Mouse (Mus musculus) neural tube, embryonic 12.5 days (tissue): ENCODE results near the gene Rbm5. TPM values are rescaled to one million over a fixed set of nuclear protein-coding genes. Genes with fewer than 3 reads are reported as not detected.
A peak's percentile ranks its signal among the peaks of the same experiment; 100 is the strongest.

Source experiments
- ATAC-seq: fragments of 200-750 bp; cut with Nextera tagmentation; 2 replicates; pipeline ENCODE4 v1.8.0; 2017; ENCODE audit warnings: low read depth, mild to moderate bottlenecking, moderate TSS enrichment, moderate library complexity; ENCODE audit not compliant: low FRiP score
- H3K27ac ChIP-seq: fragments of 300-500 bp; sonication (generic); 2 replicates; pipeline ENCODE4 v1.5.1; 2016
- H3K27me3 ChIP-seq: fragments of 300-500 bp; sonication (generic); replicated peaks from 2 replicates; pipeline ENCODE4 v1.6.1; 2016; ENCODE audit warnings: mild to moderate bottlenecking
- H3K36me3 ChIP-seq: fragments of 300-500 bp; sonication (generic); 2 replicates; pipeline ENCODE4 v1.6.1; 2016; ENCODE audit warnings: mild to moderate bottlenecking
- H3K4me1 ChIP-seq: fragments of 300-500 bp; sonication (generic); 2 replicates; pipeline ENCODE4 v1.6.1; 2016
- H3K4me2 ChIP-seq: fragments of 300-500 bp; sonication (generic); replicated peaks from 2 replicates; pipeline ENCODE4 v1.6.1; 2016; ENCODE audit warnings: mild to moderate bottlenecking
- H3K4me3 ChIP-seq: fragments of 300-500 bp; sonication (generic); 2 replicates; pipeline ENCODE4 v1.5.1; 2016
- H3K9ac ChIP-seq: fragments of 300-500 bp; sonication (generic); 2 replicates; pipeline ENCODE4 v1.6.1; 2016; ENCODE audit warnings: mild to moderate bottlenecking
- H3K9me3 ChIP-seq: fragments of 300-500 bp; sonication (generic); 2 replicates; pipeline ENCODE4 v1.6.1; 2016; ENCODE audit warnings: mild to moderate bottlenecking
- WGBS: fragments of 180-500 bp; shearing (Covaris S2); methylation state at CpG from one replicate; pipeline ENCODE4 v1.1.7; 2016; 5-methylcytosine and 5-hydroxymethylcytosine counted together
- polyA plus RNA-seq: library from polyadenylated mRNA; unstranded; fragments of >200 nt; fragmentation: Nextera tagmentation; extraction: Ambion mirVana; gene quantifications from 2 replicates; pipeline ENCODE4 v1.2.1, GENCODE M21; 2016

Rbm5 gene
- polyA plus RNA-seq, 1 experiment from 2014 or later, result 231 TPM

- no peak for ATAC-seq
- Histone ChIP-seq H3K4me3 (no peak overlapping the region), H3K9ac (no peak overlapping the region), H3K4me1 (peaks cover 70% of the 10 kb centered on the region), H3K9me3 (no peaks in the 10 kb centered on the region), H3K27me3 (no peaks in the 10 kb centered on the region), H3K27ac (no peak overlapping the region), H3K4me2 (no peak overlapping the region), H3K36me3 (no peaks in the 10 kb centered on the region)
- WGBS, result 48% methylated on average over 3 of the region's 3 CpGs
Measured at GRCm38 (mm10) chr9:107727041-107727440, 43.8 kb downstream of the Rbm5 start.

GRCm38 (mm10) chr9:107724796-107725195 is 46.0 kb downstream of the Rbm5 start:
- Histone ChIP-seq H3K9me3 (no peaks in the 10 kb centered on the region), H3K27ac (no peak overlapping the region), H3K4me1 (peaks cover 60% of the 10 kb centered on the region), H3K4me2 (no peak overlapping the region), H3K27me3 (no peaks in the 10 kb centered on the region), H3K36me3 (no peaks in the 10 kb centered on the region), H3K4me3 (no peak overlapping the region), H3K9ac (no peak overlapping the region)
- 97% methylated on average over 1 of the region's 1 CpGs for WGBS
- no peak for ATAC-seq

- ATAC-seq, result peak; percentile 37; the same call in 1 of the 2 replicates
- peaks cover 51% of the 10 kb centered on the region for H3K4me1 ChIP-seq
- whole genome bisulfite sequencing, result 4% methylated on average over 11 of the region's 11 CpGs
Measured at GRCm38 (mm10) chr9:107723794-107724531, 46.8 kb downstream of the Rbm5 start.

GRCm38 (mm10) chr9:107723292-107723691 is 47.5 kb downstream of the Rbm5 start:
- H3K4me3 ChIP-seq, result no peak overlapping the region
- WGBS, result 37% methylated on average over 6 of the region's 6 CpGs
- no peaks in the 10 kb centered on the region for H3K9me3 ChIP-seq
- H3K4me1 ChIP-seq, result peaks cover 45% of the 10 kb centered on the region
- H3K36me3 ChIP-seq, result no peaks in the 10 kb centered on the region
- H3K27ac ChIP-seq, result peak overlapping the region; percentile 42; the same call in 1 of the 2 replicates
- ATAC-seq, result no peak
- H3K9ac ChIP-seq, result peak overlapping the region; percentile 13; the same call in 1 of the 2 replicates
- H3K4me2 ChIP-seq, result peak overlapping the region; percentile 38
- no peaks in the 10 kb centered on the region for H3K27me3 ChIP-seq

More at GRCm38 (mm10) chr9:107723794-107724531, 46.8 kb downstream of the Rbm5 start:
- no peaks in the 10 kb centered on the region for H3K9me3 ChIP-seq
- peak overlapping the region; percentile 38 for H3K4me2 ChIP-seq
- peak overlapping the region; percentile 42; the same call in 1 of the 2 replicates for H3K27ac ChIP-seq
- H3K9ac ChIP-seq, result no peak overlapping the region
- no peak overlapping the region for H3K4me3 ChIP-seq
- no peaks in the 10 kb centered on the region for H3K36me3 ChIP-seq
- H3K27me3 ChIP-seq, result no peaks in the 10 kb centered on the region

GRCm38 (mm10) chr9:107718781-107719540 is 51.8 kb downstream of the Rbm5 start:
- Histone ChIP-seq H3K9ac (no peak overlapping the region), H3K4me1 (peaks cover 39% of the 10 kb centered on the region), H3K9me3 (no peaks in the 10 kb centered on the region), H3K36me3 (no peaks in the 10 kb centered on the region), H3K4me3 (no peak overlapping the region), H3K27me3 (0 out of 2 replicates have a peak, but pooled peaks cover 4% of the 10 kb centered on the region), H3K4me2 (no peak overlapping the region), H3K27ac (no peak overlapping the region)
- no peak for ATAC-seq
- WGBS, result 88% methylated on average over 10 of the region's 10 CpGs

- Histone ChIP-seq H3K36me3 (no peaks in the 10 kb centered on the region), H3K9me3 (no peaks in the 10 kb centered on the region), H3K9ac (no peak overlapping the region), H3K4me3 (no peak overlapping the region), H3K4me2 (no peak overlapping the region), H3K27me3 (0 out of 2 replicates have a peak, but pooled peaks cover 4% of the 10 kb centered on the region), H3K27ac (no peak overlapping the region), H3K4me1 (peaks cover 20% of the 10 kb centered on the region)
- 35% methylated on average over 6 of the region's 6 CpGs for WGBS
- no peak for ATAC-seq
Measured at GRCm38 (mm10) chr9:107716951-107717350, 53.8 kb downstream of the Rbm5 start.

GRCm38 (mm10) chr9:107715632-107716031 is 55.2 kb downstream of the Rbm5 start:
- ATAC-seq, result no peak
- 90% methylated on average over 2 of the region's 2 CpGs for WGBS
- no peak overlapping the region for H3K4me2 ChIP-seq
- peaks cover 22% of the 10 kb centered on the region for H3K4me1 ChIP-seq
- peaks cover 13% of the 10 kb centered on the region for H3K27me3 ChIP-seq
- no peaks in the 10 kb centered on the region for H3K9me3 ChIP-seq
- H3K36me3 ChIP-seq, result no peaks in the 10 kb centered on the region
- no peak overlapping the region for H3K27ac ChIP-seq
- H3K4me3 ChIP-seq, result no peak overlapping the region
- no peak overlapping the region for H3K9ac ChIP-seq

GRCm38 (mm10) chr9:107714221-107714952 is 56.4 kb downstream of the Rbm5 start:
- 17% methylated on average over 12 of the region's 12 CpGs for WGBS
- Histone ChIP-seq H3K36me3 (no peaks in the 10 kb centered on the region), H3K4me1 (peaks cover 33% of the 10 kb centered on the region), H3K4me3 (no peak overlapping the region), H3K9me3 (no peaks in the 10 kb centered on the region), H3K9ac (0 out of 2 replicates have a peak overlapping the region, but pooled peaks have one; percentile 8), H3K27ac (no peak overlapping the region), H3K27me3 (peaks cover 26% of the 10 kb centered on the region), H3K4me2 (peak overlapping the region; percentile 18)
- no peak for ATAC-seq

GRCm38 (mm10) chr9:107709697-107710483 is 60.9 kb downstream of the Rbm5 start, which contains the start of gene Sema3f:
TSS of gene Sema3f (minus strand) at chr9:107710475.
- peaks cover 57% of the 10 kb centered on the region for H3K4me1 ChIP-seq
- H3K4me2 ChIP-seq, result peak within 1 kb of the TSS; percentile 94
- H3K9me3 ChIP-seq, result no peaks in the 10 kb centered on the region
- peak; percentile 71 for ATAC-seq
- WGBS, result under 1% methylated on average over 81 of the region's 86 CpGs
- H3K27ac ChIP-seq, result peak within 1 kb of the TSS; percentile 64; the same call in 1 of the 2 replicates
- peak within 1 kb of the TSS; percentile 86 for H3K9ac ChIP-seq
- peaks cover 59% of the 10 kb centered on the region for H3K27me3 ChIP-seq
- peak within 1 kb of the TSS; percentile 78 for H3K4me3 ChIP-seq
- H3K36me3 ChIP-seq, result peaks cover 7% of the 10 kb centered on the region

- H3K9me3 ChIP-seq, result no peaks in the 10 kb centered on the region
- peaks cover 12% of the 10 kb centered on the region for H3K36me3 ChIP-seq
- H3K4me1 ChIP-seq, result peaks cover 56% of the 10 kb centered on the region
- peak overlapping the region; percentile 86 for H3K9ac ChIP-seq
- ATAC-seq, result no peak; the same call in 1 of the 2 replicates
- peaks cover 61% of the 10 kb centered on the region for H3K27me3 ChIP-seq
- H3K27ac ChIP-seq, result peak overlapping the region; percentile 64; the same call in 1 of the 2 replicates
- under 1% methylated on average over 51 of the region's 55 CpGs for WGBS
- H3K4me2 ChIP-seq, result peak overlapping the region; percentile 94
- H3K4me3 ChIP-seq, result peak overlapping the region; percentile 78
Measured at GRCm38 (mm10) chr9:107709096-107709696, 61.6 kb downstream of the Rbm5 start.
